Mouse (Mus musculus): ENCODE results near the gene Eml2. TPM values are rescaled to one million over a fixed set of nuclear protein-coding genes. Genes with fewer than 3 reads are reported as not detected.

The Eml2 gene
- polyA plus RNA-seq, 1 experiment from 2014 or later, result 3.9 TPM

- H3K4me1 ChIP-seq (replicated peaks), result 0 out of 2 replicates have a peak, but pooled peaks cover 3% of the 10 kb centered on the region
- no peak overlapping the region for H3K27ac ChIP-seq
- H3K4me2 ChIP-seq, result no peak overlapping the region
- 91% methylated on average over 5 of the region's 5 CpGs for WGBS
- ATAC-seq (ENCODE audit: insufficient number of reproducible peaks, insufficient read depth, low FRiP score, low TSS enrichment, low read depth), result no peak
- no peaks in the 10 kb centered on the region for H3K27me3 ChIP-seq
- peaks cover 42% of the 10 kb centered on the region for H3K36me3 ChIP-seq
- H3K9ac ChIP-seq (replicated peaks), result no peak overlapping the region
- no peaks in the 10 kb centered on the region for H3K9me3 ChIP-seq
- no peak overlapping the region for H3K4me3 ChIP-seq (replicated peaks)
Observed at GRCm38 (mm10) chr7:19243858-19244257, 67.6 kb downstream of the Eml2 start.

- H3K9ac ChIP-seq (replicated peaks), result no peak overlapping the region
- H3K36me3 ChIP-seq, result peaks cover 42% of the 10 kb centered on the region
- WGBS, result 83% methylated on average over 3 of the region's 3 CpGs
- no peak overlapping the region for H3K4me3 ChIP-seq (replicated peaks)
- no peaks in the 10 kb centered on the region for H3K9me3 ChIP-seq
- H3K4me1 ChIP-seq (replicated peaks), result no peaks in the 10 kb centered on the region; the same call in 1 of the 2 replicates
- no peak overlapping the region for H3K27ac ChIP-seq
- H3K4me2 ChIP-seq, result no peak overlapping the region
- no peaks in the 10 kb centered on the region for H3K27me3 ChIP-seq
- ATAC-seq (ENCODE audit: insufficient number of reproducible peaks, insufficient read depth, low FRiP score, low TSS enrichment, low read depth), result no peak
Observed at GRCm38 (mm10) chr7:19245083-19245482, 68.9 kb downstream of the Eml2 start.

DNA sequence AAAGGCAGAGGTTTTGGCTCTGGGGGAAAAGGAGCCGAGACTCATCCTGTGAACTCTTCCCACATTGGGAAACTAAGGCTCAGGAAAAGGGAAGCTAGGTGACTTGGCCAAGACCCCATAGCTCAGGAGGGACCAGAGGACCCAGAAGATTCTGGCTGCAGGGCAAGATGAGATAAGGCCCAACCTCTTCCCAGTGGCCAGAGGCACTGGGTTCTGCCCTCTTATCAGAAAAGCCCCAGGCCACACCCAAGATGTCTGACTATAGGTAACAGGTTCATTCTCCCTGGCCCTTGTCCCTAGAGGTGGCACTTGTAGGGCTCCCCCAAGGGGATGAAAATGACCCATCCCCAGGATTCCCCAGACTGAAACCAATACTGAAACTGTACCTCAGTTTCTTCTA is 70.6 kb downstream of the Eml2 start:
- Histone ChIP-seq H3K27me3 (no peaks in the 10 kb centered on the region), H3K9me3 (no peaks in the 10 kb centered on the region), H3K27ac (no peak overlapping the region), H3K4me2 (no peak overlapping the region), H3K36me3 (peaks cover 35% of the 10 kb centered on the region), H3K9ac (replicated peaks) (no peak overlapping the region), H3K4me3 (replicated peaks) (no peak overlapping the region), H3K4me1 (replicated peaks) (no peaks in the 10 kb centered on the region; the same call in 1 of the 2 replicates)
- no peak for ATAC-seq (ENCODE audit: insufficient number of reproducible peaks, insufficient read depth, low FRiP score, low TSS enrichment, low read depth)
- WGBS, result 88% methylated on average over 1 of the region's 1 CpGs

DNA sequence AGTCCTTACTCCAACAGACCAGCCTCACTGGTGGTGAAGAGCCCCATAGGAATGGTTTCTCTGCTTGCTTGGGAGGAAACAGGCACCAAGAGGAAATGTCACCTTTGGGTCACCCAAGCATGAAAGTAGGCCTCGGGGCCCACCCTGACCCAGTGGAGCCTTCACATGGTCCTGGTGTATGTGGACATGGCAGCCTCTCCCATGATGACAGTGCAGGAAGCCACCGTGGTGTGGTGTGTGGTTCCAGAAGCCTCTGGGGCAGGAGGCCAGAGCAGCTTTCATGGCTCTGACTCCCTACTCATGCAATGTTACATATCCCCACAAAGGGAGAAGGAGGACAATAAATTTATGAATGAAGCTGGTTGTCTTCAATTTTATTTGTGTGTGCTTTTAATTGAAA is 71.3 kb downstream of the Eml2 start:
- Histone ChIP-seq H3K9ac (replicated peaks) (no peak overlapping the region), H3K36me3 (peaks cover 35% of the 10 kb centered on the region), H3K27ac (no peak overlapping the region), H3K27me3 (no peaks in the 10 kb centered on the region), H3K4me1 (replicated peaks) (no peaks in the 10 kb centered on the region; the same call in 1 of the 2 replicates), H3K4me2 (no peak overlapping the region), H3K4me3 (replicated peaks) (no peak overlapping the region), H3K9me3 (no peaks in the 10 kb centered on the region)
- ATAC-seq (ENCODE audit: insufficient number of reproducible peaks, insufficient read depth, low FRiP score, low TSS enrichment, low read depth), result no peak
- 92% methylated on average over 2 of the region's 2 CpGs for WGBS

DNA sequence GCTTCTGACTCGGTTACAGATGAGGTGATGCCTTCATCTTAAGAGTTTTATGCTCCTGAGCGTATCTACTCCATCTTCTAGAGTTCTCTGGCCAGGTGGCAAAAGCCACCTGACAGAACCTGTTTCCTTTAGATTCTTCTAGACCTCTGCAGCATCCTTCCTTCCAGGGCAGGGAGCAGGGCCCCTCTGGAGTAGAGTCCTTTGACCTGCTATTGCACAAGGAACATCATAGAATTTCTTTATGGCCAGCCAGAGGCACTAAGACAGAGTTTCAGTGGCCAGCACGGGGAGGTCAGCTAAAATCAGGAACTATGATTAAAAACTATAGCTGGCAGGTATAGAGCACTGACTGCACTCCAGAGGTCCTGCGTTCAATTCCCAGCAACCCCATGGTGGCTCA is 75.9 kb downstream of the Eml2 start:
- no peak for ATAC-seq (ENCODE audit: insufficient number of reproducible peaks, insufficient read depth, low FRiP score, low TSS enrichment, low read depth)
- no peaks in the 10 kb centered on the region for H3K27me3 ChIP-seq

DNA sequence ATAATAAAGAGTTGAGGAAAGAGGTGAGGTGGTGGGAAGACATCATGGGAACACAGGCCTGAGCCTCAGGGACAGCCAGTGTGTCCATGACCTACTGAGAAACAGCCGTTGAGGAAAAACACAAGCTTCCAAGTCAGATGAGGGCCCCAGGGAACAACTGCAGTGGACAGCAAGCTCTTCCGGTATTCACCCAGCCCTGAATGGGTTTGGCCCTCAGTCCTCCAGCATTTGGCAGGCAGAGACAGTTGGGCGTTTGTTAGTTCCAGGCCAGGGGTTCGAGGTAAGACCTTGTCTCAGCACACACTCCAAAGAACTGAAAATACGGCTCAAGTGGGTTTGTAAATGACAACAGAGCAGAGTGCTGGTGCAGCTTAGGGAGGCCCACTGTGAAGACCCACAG is 77.2 kb downstream of the Eml2 start:
- no peak overlapping the region for H3K4me2 ChIP-seq
- H3K27ac ChIP-seq, result no peak overlapping the region
- 69% methylated on average over 5 of the region's 5 CpGs for WGBS
- ATAC-seq (ENCODE audit: insufficient number of reproducible peaks, insufficient read depth, low FRiP score, low TSS enrichment, low read depth), result no peak
- peaks cover 39% of the 10 kb centered on the region for H3K36me3 ChIP-seq
- no peaks in the 10 kb centered on the region for H3K9me3 ChIP-seq
- no peaks in the 10 kb centered on the region; the same call in 1 of the 2 replicates for H3K4me1 ChIP-seq (replicated peaks)
- H3K4me3 ChIP-seq (replicated peaks), result no peak overlapping the region
- no peak overlapping the region for H3K9ac ChIP-seq (replicated peaks)
- H3K27me3 ChIP-seq, result no peaks in the 10 kb centered on the region

More for the DNA sequence above, 75.9 kb downstream of the Eml2 start:
- Histone ChIP-seq H3K4me3 (replicated peaks) (no peak overlapping the region), H3K9me3 (no peaks in the 10 kb centered on the region), H3K27ac (no peak overlapping the region), H3K4me1 (replicated peaks) (no peaks in the 10 kb centered on the region; the same call in 1 of the 2 replicates), H3K4me2 (no peak overlapping the region), H3K36me3 (peaks cover 33% of the 10 kb centered on the region), H3K9ac (replicated peaks) (no peak overlapping the region)
- 85% methylated on average over 4 of the region's 4 CpGs for WGBS

DNA sequence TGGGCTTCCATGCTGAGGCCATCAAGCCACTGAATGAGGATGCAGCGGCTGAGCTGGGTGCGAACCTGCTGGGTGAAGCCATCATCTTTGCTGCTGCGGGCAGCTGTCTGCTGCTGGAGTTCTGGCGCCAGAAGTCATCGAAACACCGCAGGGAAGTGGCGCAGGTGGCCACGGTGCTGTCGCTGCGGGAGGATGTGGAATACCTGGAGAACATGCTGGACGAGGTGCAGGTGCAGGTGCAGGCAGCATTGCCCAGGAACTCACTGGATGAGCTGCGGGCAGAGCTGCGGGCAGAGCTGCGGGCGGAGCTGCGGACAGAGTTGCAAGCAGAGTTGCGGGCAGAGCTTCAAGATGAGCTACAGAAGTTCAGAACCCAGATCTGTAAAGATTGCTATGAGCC is 79.2 kb downstream of the Eml2 start:
- no peaks in the 10 kb centered on the region for H3K9me3 ChIP-seq
- peaks cover 58% of the 10 kb centered on the region for H3K36me3 ChIP-seq
- H3K27me3 ChIP-seq, result no peaks in the 10 kb centered on the region
- ATAC-seq (ENCODE audit: insufficient number of reproducible peaks, insufficient read depth, low FRiP score, low TSS enrichment, low read depth), result no peak
- H3K4me2 ChIP-seq, result no peak overlapping the region
- no peaks in the 10 kb centered on the region for H3K4me1 ChIP-seq (replicated peaks)
- H3K9ac ChIP-seq (replicated peaks), result no peak overlapping the region
- WGBS, result 80% methylated on average over 17 of the region's 17 CpGs
- H3K27ac ChIP-seq, result no peak overlapping the region
- H3K4me3 ChIP-seq (replicated peaks), result no peak overlapping the region

MicroRNA genes within 50 kb of the gene (microRNA counts, 519-probe panel; counts per million panel counts)
- not detected for microRNA mmu-miR-330

Small RNAs within 50 kb of the gene (microRNA-seq; reads per million reads assigned to microRNA genes)
- 226 reads per million, percentile 61 among the genes with 10 or more reads in this experiment for gene Mir330

Other genes with a start within 250 kb of the Eml2 start
- not detected in 2 replicates for gene Nanos2, start 189.0 kb upstream of the Eml2 start, polyA plus RNA-seq (2016; fragmentation: Nextera tagmentation; extraction: Ambion mirVana)
- gene Mypop, start 185.2 kb upstream of the Eml2 start, polyA plus RNA-seq (2016; fragmentation: Nextera tagmentation; extraction: Ambion mirVana), result 6.4 and 6.5 TPM in 2 replicates
- 44.4 and 47.5 TPM in 2 replicates for gene Irf2bp1, start 172.4 kb upstream of the Eml2 start, polyA plus RNA-seq (2016; fragmentation: Nextera tagmentation; extraction: Ambion mirVana)
- gene Foxa3, start 152.9 kb upstream of the Eml2 start, polyA plus RNA-seq (2016; fragmentation: Nextera tagmentation; extraction: Ambion mirVana), result 0.81 and 1.8 TPM in 2 replicates
- gene Sympk, start 152.0 kb upstream of the Eml2 start, polyA plus RNA-seq (2016; fragmentation: Nextera tagmentation; extraction: Ambion mirVana), result 51.9 and 56.0 TPM in 2 replicates
- gene Rsph6a, start 121.7 kb upstream of the Eml2 start, polyA plus RNA-seq (2016; fragmentation: Nextera tagmentation; extraction: Ambion mirVana), result not detected in 2 replicates
- 17.9 and 21.6 TPM in 2 replicates for gene Dmwd, start 100.2 kb upstream of the Eml2 start, polyA plus RNA-seq (2016; fragmentation: Nextera tagmentation; extraction: Ambion mirVana)
- 17.7 and 18.9 TPM in 2 replicates for gene Dmpk, start 92.6 kb upstream of the Eml2 start, polyA plus RNA-seq (2016; fragmentation: Nextera tagmentation; extraction: Ambion mirVana)
- 11.2 and 12.5 TPM in 2 replicates for gene Six5, start 81.8 kb upstream of the Eml2 start, polyA plus RNA-seq (2016; fragmentation: Nextera tagmentation; extraction: Ambion mirVana)
- 3.3 and 3.5 TPM in 2 replicates for gene Gm4969, start 58.1 kb upstream of the Eml2 start, polyA plus RNA-seq (2016; fragmentation: Nextera tagmentation; extraction: Ambion mirVana)
- 19.3 and 19.6 TPM in 2 replicates for gene Fbxo46, start 56.6 kb upstream of the Eml2 start, polyA plus RNA-seq (2016; fragmentation: Nextera tagmentation; extraction: Ambion mirVana)
- 15.9 and 17.2 TPM in 2 replicates for gene Qpctl, start 27.1 kb upstream of the Eml2 start, polyA plus RNA-seq (2016; fragmentation: Nextera tagmentation; extraction: Ambion mirVana)
- gene Snrpd2, start 26.7 kb upstream of the Eml2 start, polyA plus RNA-seq (2016; fragmentation: Nextera tagmentation; extraction: Ambion mirVana), result 161 and 170 TPM in 2 replicates
- gene Gipr, start 10.3 kb upstream of the Eml2 start, polyA plus RNA-seq (2016; fragmentation: Nextera tagmentation; extraction: Ambion mirVana), result 0.18 and 0.36 TPM in 2 replicates
- gene Gpr4, start 36.1 kb downstream of the Eml2 start, polyA plus RNA-seq (2016; fragmentation: Nextera tagmentation; extraction: Ambion mirVana), result 4.4 and 5.7 TPM in 2 replicates
- 38.7 and 39.5 TPM in 2 replicates for gene Opa3, start 51.9 kb downstream of the Eml2 start, polyA plus RNA-seq (2016; fragmentation: Nextera tagmentation; extraction: Ambion mirVana)
- gene Vasp, start 95.4 kb downstream of the Eml2 start, polyA plus RNA-seq (2016; fragmentation: Nextera tagmentation; extraction: Ambion mirVana), result 66.4 and 68.8 TPM in 2 replicates
- not detected in 2 replicates for gene Ppm1n, start 103.6 kb downstream of the Eml2 start, polyA plus RNA-seq (2016; fragmentation: Nextera tagmentation; extraction: Ambion mirVana)
- gene Rtn2, start 106.2 kb downstream of the Eml2 start, polyA plus RNA-seq (2016; fragmentation: Nextera tagmentation; extraction: Ambion mirVana), result 12.4 and 12.8 TPM in 2 replicates
- 0.18 and 0.20 TPM in 2 replicates for gene Fosb, start 133.6 kb downstream of the Eml2 start, polyA plus RNA-seq (2016; fragmentation: Nextera tagmentation; extraction: Ambion mirVana)
- 92.3 and 105 TPM in 2 replicates for gene Ercc1, start 168.4 kb downstream of the Eml2 start, polyA plus RNA-seq (2016; fragmentation: Nextera tagmentation; extraction: Ambion mirVana)
- 28.4 TPM in 2 replicates for gene Cd3eap, start 183.1 kb downstream of the Eml2 start, polyA plus RNA-seq (2016; fragmentation: Nextera tagmentation; extraction: Ambion mirVana)
- gene Ppp1r13l, start 183.3 kb downstream of the Eml2 start, polyA plus RNA-seq (2016; fragmentation: Nextera tagmentation; extraction: Ambion mirVana), result 7.1 and 9.3 TPM in 2 replicates
- 22.9 and 23.8 TPM in 2 replicates for gene Ercc2, start 205.6 kb downstream of the Eml2 start, polyA plus RNA-seq (2016; fragmentation: Nextera tagmentation; extraction: Ambion mirVana)
- 6.7 and 7.8 TPM in 2 replicates for gene Klc3, start 227.7 kb downstream of the Eml2 start, polyA plus RNA-seq (2016; fragmentation: Nextera tagmentation; extraction: Ambion mirVana)
- 0.25 and 0.42 TPM in 2 replicates for gene Ckm, start 228.4 kb downstream of the Eml2 start, polyA plus RNA-seq (2016; fragmentation: Nextera tagmentation; extraction: Ambion mirVana)